Mouse (Mus musculus) CD8-positive naive resting alpha-beta T cell, adult 2 months (primary cell): ENCODE results near the gene Dynlt1c.
"Not testable (repeated sequence)": the region's sequence is repeated elsewhere in the genome, so short reads cannot be mapped to it uniquely, and the experiment has no call there.

Source experiments
- DNase-seq, 2 experiments: peaks; one replicate each; pipeline ENCODE4 v3.0.0; 2022; ENCODE audit warnings: low read depth in 2 of 2, low spot score in 2 of 2

The Dynlt1c gene

DNA sequence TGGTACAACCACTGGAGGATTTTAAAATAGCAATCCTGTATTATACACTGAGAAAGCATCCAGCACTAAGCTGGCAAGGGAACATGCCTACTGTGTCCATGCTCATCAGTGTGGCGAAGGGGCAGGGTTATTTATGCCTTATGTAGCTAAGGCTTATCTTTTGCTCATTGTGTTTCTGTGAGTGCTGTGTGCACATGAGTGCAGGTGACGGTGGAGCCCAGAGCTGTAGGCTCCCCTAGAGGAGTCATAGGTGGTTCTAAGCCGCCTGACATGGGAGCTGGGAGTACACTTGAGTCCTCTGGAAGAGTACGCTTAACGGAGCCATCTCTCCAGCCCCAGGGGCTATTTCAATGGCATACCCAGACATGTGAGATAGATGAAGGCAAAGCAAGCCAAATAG is 17.8 kb downstream of the Dynlt1c start:
- not testable (repeated sequence) for DNase-seq

DNA sequence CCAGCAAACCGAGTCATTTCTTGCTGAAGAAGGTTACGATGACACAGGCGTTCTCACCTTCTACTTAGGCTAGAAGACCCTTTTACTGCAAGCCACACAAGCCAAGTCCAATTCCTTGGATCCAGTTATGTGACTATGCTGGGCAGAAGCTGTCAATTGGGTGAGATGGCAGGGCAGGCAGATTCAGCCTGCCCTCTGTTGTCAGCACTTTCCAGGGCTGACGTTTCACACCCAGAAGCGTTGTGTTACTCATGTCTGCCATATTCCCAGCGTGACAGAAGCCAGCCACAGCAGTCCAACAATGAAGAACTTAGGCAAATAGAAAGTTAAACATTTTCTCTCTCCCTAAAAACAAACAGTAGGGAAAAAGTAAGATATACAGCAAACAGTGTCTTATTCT is 18.6 kb downstream of the Dynlt1c start:
- DNase-seq = not testable (repeated sequence)

DNA sequence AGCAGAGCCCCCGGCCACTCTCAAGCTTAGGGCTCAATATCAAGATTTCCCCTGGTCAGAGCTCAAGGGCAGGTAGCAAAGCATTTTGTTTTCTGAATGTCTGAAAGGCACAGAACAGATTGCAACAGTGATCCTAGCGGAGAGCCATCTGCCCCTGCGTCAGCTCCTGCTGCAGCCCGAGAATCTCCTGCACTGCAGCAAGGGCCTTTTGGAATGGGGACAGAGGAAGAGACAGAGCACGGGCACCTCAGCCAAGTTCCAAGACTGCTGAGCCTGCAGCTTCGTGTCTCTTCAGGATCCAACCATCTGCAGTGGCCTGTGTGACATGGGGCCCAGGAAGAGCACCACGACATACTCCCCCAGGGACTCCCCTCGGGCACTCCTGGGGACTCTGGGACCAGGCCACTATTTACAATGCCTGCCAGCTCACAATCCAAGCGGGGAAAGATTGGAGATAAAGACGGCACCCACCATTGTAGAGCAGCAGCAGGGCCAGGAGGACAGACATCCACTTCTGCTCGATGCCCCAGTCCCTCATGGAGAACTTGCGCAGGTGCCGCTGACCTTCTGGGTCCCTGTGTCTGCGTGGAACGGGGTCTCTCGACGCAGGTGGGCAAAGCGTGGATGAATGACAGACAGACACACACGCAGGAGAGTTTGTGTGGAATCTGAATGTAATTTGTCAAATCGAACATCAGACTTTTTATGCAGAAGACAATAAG is 19.4 kb downstream of the Dynlt1c start:
- not testable (repeated sequence) for DNase-seq

DNA sequence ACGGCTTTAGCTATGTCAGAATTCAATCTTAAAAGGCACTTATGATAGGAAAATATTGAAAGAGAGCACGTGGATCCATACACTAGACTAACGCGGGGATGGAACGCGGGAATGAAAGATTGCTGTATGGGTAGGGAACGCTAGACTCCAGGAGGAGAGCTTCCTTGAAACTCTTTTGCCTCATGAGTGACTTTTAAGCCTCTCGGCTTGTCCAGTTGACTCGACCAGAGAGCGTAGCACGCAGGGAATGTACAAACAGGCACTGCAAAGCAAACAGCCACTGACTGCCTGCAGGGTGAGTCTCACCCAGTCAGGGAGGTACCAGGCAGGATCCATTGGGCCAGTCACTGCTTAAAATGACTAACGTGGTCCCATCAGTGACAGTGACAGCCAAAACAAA is 20.5 kb downstream of the Dynlt1c start:
- not testable (repeated sequence) for DNase-seq

DNA sequence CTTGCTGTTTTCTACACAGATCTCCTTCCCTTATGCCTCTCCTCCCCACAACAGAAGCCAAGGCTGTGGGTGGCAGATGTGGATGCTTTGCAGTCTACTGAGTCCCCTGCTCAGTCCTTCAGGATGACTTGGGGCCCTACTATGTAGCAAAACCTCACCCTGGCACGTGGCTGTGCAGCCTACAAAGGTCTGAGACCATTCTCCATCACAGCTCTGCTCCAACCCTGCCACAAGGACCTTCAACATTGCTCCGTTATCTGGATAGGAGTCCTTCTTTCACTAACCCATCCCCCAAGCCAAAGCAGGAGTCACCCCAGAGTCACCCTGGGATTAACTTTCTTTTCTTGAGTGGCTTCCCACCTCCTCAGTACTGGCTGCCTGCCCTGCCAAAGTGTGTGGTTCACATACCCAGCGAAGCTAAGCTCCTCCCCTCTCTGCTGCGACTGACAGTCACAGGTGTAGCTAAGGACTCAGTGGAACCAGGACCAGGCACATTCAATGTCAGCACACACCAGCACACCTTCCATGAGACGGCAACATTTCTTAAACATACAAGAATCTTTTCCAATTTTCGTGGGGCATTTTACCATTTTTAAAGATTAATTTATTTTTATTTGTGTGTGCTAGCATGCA is 23.6 kb downstream of the Dynlt1c start:
- DNase-seq = not testable (repeated sequence)

DNA sequence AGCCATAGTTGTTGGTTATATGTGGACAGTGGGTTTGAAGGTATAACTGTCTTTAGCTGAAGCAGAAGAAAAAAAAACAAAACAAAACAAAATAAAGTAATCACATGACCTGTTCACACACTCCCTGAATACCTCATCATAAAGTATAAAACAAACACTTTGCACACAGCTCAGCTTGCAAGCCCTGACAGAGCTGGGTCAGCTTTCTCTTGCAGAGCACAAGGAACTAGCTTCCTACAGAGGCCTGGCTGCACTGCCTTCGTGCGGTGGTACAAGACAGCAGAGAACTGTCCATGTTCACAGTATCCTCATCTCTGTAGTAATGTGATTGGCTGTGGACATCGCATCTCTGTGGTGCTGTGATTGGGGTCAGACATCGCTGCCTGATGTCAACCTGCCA is 28.9 kb downstream of the Dynlt1c start:
- DNase-seq = not testable (repeated sequence)

DNA sequence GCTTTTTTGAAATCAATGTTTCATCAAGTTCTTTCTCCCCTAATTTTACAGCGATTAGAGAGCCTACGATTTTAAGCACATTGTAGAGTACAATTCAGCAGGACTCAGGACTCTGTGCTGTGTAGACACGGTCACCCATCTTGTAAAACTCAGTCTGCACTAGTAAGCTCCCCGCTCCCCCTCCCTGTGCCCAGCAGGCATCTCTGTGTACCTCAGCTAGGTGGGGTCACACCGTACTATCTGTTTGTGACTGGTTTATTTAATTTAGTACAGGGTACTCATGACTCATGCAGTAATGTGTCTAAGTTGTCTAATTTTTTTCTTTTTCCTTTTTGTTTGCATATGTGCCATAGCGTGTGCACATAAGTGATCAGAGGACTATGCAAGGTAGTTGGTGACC is 31.4 kb downstream of the Dynlt1c start:
- not testable (repeated sequence) for DNase-seq

DNA sequence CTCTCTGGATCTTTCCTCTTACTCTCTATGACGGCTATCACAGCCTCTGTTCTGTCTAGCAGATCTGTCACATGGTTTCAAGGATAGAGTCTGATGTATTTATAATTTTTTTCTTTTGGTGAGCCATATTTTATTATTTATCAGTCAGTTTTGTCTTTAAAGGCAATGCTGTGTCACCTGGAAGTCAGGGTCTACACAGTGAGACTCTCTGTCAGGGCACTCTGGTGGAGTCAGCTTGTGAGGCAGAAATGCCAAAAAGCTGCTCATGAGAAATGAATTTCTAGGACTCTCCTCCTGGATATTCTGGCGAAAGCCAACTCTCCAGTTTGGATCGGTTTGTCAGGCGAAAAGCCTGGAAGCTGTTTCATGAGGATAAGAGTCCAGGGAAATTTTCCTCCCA is 34.3 kb downstream of the Dynlt1c start:
- DNase-seq = not testable (repeated sequence)

DNA sequence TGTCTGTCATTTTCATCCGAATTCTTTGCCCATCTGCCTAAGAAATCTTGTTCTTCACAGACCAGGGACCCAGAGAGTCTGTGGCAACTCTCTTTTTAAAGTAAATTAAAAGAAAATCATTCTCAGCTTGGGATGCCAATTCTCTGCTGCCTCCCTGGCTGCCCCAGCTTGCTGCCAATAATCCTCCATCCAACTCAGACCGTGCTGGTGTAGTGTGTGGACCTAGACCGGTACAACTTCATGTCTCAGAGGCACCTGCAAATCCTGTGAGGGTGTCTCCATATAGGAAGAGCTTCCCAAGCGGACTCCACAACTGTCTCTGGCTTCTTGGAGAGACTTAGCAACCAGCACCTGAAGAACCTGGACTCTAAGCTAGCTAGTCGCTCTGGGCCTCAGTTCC is 35.4 kb downstream of the Dynlt1c start:
- DNase-seq = no peak

DNA sequence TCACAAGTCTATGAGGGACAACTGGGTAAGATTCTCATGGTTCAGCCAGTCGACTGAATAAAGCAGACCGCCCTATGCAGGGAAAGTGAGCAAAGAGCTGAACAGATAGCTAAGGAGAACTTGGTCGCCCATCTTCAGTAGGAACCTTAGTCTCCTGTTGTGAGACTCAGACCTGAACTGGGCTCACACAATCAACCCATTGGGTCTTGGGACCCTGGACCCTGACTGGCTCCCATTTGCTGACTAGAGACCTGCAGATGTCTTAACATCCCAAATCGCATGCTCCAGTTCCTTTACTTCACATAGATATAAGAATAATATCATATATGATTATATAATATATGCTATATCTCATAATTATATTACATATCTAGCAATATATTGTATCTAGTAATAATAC is 36.0 kb downstream of the Dynlt1c start:
- DNase-seq = not testable (repeated sequence)

DNA sequence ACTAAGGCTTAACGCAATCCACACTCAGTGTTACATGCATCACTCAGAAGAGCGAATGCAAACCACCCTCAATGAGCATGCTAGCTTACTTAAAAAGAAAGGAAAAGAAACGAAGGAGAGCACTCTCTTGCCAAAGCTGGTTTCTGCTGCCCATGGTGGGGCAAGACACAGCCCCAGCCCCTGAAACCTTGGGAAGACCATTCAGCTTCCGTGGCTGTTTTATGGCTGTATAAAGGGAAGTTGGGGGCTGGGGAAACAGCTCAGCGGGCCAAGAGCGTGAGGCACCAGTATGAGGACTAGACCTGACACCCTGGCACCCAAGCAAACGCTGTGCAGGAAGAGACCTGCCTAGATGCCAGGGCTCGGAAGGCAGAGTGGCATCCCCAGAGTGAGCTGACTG is 37.0 kb downstream of the Dynlt1c start:
- not testable (repeated sequence) for DNase-seq

DNA sequence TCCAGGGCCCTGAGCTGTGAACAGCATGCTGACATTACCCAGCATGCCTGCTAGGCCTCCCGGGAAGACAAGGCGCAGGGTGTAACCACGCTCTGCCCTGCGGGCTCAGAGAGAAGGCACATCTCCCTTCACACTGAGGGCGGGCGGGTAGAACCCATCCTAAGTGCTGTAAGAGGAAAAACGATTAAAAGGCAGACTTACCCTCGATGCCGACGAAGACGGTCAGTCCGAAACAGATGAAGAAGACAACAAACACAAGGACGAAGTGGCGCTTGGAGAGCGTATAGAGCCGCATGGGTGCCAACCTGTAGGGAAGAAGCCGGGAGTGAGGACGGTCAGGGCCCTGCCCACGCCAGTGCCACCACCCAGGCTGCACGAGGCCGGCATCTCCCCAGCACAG is 38.0 kb downstream of the Dynlt1c start:
- not testable (repeated sequence) for DNase-seq

DNA sequence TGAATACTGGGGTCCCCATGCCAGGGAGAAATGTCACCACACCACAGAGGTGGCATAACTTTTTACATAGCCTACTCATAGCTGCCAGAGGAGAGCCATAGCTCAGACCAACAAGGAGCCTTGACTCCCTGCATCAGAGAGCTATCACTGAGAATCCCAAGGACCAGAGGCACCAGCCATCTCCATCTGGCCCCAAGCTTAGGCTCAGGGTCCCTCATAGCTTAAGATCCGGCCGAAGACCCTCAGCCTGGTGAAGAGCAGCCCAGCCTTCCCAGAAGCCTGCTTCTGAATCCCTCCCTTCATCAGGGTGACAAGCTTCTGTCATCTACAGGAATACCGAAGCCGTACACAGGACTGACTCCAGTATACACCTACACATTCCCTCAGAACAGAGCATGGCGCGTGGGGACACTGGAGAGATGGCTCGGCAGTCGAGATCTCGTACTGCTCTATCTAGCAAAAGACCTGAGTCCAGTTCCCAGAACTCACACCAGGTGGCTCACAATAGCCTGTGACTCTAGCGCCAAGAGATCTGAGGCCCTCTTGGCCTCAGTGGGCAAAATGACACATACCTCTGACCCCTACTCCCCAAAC is 38.7 kb downstream of the Dynlt1c start:
- not testable (repeated sequence) for DNase-seq

DNA sequence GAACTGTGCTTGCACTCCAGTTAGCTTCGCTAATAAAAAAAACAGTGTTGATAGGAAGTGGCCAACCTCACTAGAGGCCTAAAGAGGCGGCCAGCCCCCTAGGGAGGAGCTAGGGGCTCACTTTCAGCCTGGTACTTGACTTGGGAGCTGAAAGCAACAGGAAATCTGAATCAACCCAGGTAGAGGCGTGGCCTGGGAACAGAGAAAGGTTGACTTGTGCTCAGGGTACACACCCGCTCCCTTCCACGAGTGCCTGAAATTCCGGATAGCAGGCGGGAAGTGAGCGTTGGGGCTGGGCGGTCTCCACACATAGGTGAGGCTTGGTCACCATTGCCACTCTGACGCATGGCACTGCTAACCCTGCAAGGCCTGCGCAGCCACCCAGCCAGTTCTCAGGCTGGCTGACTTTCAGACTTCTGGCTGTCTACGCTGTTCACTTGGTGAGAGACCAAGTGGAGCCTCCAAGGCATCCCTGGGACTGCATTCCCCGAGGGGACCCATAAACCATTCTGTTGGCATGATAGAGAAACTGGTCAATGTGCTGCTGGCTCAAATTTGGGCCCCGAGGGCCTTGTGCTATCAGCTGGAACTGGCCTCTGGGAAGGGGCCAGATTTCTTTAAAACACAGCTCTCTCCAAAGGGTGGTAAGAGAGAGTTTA is 39.4 kb downstream of the Dynlt1c start:
- DNase-seq = not testable (repeated sequence)

DNA sequence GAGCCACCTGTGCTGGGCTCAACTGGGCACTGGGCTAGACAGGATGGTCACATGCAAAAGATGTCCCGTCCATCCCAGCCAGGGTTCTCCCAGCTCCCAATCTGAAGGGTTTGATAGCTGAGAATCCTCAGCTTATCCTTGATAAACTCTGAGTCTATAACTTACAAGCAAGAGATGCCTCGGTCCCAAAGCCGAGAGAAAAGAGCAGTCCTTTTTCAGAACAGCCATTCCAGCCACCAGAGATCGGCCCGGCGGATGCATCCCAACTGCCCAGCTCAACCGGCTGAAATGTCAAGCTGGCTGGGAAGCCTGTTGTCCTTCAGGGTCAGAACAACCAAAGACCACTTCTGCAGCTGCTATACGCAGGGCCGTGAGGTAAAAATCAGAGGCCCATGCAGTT is 42.7 kb downstream of the Dynlt1c start:
- not testable (repeated sequence) for DNase-seq

DNA sequence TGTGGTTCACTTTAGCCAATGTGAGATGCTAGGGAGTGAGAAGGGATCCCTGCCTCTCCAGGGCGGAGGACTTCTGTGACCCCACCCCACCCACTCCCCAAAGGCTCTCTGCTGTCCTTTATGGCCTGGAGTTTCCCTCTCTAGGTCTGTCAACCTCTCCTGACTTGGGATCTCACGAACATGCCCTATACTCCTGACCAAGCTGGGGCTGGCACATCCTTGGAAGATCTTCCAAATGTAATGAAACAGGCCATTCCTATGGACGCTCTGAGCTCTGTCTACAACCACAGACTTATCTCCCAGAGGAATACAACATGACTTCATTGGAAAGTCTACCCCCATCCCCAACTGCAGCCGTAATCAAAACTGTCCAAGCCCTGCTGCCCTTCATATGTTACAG is 43.2 kb downstream of the Dynlt1c start:
- not testable (repeated sequence) for DNase-seq

DNA sequence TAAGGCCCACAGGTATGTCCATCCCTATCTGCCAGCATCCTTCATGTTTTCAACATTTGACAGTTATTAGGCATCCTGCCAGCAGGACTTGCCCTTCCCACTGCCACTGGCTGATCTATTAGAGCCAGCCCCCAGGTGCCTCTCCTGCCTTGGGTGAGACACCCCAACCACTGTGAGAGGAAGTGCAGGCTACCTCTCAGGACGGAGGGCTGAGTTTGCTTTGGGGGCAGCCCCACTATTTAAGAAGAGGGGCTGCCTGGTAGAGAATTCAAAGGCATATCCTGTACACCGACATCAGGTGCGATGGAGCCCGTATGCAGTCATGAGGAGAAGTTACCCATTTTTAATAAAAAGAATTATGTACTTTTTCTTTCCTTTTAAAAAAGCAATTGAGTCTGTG is 44.2 kb downstream of the Dynlt1c start:
- not testable (repeated sequence) for DNase-seq

DNA sequence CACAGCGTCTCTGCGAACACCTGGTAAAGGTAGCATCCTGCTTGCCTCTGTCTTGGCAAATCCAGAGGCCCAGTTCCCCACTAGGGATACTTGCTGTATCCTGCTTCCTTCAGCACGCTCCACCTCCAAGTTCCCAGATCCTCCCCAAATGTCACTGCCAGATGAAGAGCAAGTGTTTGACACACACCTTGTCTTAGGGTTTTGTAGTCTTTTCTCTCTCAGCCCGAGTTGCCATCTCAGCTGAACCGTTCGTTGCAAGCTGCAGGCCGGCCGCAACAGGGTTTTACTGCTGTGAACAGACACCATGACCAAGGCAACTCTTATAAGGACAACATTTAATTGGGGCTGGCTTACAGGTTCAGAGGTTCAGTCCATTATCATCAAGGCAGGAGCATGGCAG is 45.4 kb downstream of the Dynlt1c start:
- not testable (repeated sequence) for DNase-seq

DNA sequence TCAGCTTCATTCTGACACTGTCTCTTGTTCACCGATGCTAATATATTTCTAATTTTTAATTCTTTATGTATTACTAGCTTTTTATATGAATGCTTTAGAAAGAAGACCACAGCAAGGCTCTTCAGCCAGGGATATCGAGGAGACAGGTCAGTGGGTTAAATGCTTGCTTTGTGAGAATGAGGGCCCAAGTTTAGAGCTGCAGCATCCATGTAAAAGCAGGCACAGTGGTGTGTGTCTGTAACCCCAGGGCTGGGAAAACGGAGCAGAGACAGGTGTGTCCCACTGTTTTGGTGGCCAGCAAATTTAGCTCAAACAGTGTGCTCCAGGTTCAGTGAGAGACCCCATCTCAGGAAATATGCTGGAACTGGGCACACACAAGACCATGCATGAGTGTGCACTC is 46.0 kb downstream of the Dynlt1c start:
- DNase-seq = not testable (repeated sequence)

DNA sequence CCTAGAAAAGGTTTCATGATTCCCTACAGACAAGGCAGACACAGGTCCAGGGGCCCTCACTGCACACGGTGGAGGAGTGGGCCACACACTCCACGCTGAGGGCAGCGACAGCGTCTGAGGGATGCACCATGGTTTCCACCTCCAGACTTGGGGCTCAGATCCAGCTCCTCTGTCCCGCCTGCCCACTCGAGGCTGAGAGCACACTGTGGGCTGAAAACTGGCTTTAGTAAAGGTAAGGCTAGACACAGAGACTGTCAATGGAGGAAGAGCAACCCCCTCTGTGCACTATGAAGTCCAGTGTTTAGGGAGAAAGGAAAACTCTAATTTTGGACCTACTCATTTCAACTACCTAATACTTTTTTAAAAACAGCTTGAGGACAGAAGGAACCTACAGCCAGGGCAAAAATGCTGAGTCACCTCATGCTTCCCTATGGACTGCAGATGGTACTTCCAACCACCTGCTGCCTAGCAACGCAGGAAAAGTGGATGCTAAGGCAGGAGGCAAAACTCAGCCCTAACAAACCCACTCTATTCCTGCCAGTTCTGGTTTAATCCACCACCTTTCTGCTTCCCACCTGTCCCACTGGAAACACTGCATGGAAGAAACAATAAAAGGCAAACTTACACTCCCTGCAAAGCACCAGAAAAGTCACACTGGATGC is 49.6 kb downstream of the Dynlt1c start:
- not testable (repeated sequence) for DNase-seq

DNA sequence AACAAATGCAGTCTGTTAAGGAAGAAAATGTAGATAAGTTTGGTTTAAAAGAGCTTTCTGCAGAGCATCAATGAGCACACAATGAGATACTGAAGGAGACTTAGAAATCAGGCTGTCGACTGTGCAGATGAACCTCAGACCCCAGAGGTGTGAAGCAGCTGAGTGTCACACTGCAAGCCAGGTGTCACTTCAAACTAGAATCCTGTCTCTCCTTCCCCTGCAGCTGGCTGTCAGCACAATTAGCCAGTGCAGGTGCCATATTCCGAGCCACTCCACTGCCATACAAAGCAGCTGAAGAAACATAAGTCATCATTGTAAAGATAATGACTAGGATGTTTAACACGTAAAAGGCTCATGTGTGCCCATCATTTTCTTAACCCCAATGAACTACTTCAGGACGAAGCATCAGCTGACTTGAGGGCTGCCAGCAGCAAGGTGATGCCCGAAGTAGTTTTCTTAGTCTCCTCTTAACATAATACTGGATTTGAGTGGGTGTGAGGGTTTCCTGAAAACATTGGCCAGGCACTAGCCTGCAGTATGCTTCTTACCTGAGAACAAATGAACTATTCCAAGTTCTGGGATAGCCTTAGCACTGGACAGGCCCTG is 52.0 kb downstream of the Dynlt1c start:
- not testable (repeated sequence) for DNase-seq
